Mouse (Mus musculus) right cerebral cortex, postnatal 36 days (tissue): ENCODE measurements at regions not wholly inside any gene's neighbourhood (a gene's known extent, or its start where the extent isn't known, plus 50 kb on each side); places are given as distances from the start of the nearest gene placed in this dataset.

ENCODE experiments used
- DNase-seq, 2 experiments: peaks; one replicate each; pipeline ENCODE4 v3.0.0; 2022; ENCODE audit warnings: low spot score in 2 of 2, mixed read lengths in 1 of 2

- DNase-seq, result no peak
These were observed 251.5 kb upstream of the Fn1 start for GRCm38 (mm10) chr1:71904376-71904948.

DNA sequence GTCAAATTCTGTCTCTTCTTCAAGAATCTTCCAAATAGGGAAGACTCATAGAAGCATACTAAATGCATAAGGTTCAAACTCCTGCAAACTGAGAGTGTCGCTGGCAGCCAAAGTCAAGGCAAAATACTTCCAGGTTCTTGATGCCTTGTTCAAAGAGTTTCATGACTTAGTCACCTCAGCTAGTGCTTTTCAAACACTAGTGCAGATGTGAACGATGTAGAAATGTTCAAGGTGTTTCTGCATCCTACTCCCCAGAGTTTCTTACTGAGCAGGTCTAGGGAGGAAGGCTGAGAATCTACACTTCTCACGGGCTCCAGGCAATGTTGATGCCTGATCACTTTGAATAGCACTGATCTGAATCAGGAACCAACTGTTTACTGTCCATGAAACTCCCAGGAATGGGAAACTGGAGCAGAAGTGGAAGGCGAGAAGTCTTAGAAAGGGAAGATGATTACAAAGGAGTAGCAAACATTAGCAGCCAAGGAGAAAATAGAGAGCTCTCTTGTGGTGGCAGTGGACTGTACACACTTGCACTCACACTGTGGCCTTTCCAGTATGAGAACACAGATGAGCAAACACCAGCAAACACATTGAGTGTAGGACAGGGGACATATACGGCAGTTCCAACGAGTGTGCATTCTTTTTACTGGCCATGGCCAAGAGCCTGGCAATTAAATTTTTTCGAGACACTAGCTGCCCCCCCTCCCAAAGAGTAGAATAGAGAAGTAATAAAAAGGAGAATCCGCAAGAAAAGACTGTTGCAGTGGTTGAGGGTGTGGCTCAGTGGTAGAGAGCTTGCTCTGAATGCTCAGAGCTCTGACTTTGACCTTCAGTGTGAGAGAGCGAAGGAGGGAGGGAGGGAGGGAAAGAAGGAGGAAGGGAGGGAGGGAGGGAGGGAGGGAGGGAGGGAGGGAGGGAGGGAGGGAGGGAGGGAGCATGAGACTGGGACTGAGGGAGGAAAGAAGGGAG lies 247.4 kb upstream of the Fn1 start:
- DNase-seq, result no peak

DNA sequence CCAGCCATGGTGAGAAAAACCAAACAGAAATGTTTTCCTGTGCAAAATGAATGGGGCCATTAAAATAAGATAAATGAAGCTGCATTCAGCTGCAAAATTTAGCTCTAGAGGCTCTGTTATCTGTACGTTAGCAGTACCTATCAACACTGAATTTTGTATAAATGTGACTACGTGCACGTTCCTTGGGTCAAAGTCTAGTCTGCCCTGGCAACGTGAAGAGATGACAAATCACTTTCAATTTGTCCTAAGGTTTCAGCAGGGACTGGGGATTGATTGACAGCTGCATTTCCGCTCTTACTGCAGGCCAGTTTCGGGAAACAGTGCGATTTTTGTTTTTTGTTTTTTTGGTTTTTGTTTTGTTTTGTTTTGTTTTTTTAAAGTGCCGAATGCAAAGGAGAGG lies 246.1 kb upstream of the Fn1 start:
- no peak for DNase-seq

GRCm38 (mm10) chr1:71898198-71898597 lies 245.2 kb upstream of the Fn1 start:
- peak in 1 of 2 experiments; percentile 14 for DNase-seq

DNA sequence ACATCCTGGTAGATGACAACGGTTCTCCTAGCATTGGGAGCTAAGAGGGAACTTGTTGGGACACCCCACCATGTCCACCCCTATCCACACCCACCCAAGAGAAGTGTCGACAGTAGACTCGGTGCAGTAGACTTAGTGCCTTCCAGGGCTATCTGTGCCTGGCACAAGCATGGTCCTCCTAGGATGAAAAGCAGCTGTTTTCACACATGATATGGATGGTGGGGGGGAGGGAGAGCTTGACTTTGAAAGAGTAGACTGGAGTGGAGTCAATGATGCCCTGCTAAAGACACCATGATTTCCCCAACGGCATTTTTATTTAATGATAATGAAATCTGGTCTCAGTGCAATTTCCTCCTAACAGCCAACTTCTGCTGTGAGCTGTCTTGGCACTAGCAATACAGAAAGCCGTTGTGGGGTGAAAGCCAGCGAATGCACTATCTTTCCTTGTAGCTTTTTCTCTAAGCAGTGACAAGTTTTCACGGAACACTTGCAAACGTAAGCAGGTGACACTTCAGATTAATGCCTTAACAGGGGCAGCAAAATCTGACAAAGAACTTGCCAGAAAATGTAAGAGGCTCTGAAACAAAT lies 244.6 kb upstream of the Fn1 start:
- no peak for DNase-seq

- no peak for DNase-seq
These were observed 243.2 kb upstream of the Fn1 start for GRCm38 (mm10) chr1:71896141-71896725.

DNA sequence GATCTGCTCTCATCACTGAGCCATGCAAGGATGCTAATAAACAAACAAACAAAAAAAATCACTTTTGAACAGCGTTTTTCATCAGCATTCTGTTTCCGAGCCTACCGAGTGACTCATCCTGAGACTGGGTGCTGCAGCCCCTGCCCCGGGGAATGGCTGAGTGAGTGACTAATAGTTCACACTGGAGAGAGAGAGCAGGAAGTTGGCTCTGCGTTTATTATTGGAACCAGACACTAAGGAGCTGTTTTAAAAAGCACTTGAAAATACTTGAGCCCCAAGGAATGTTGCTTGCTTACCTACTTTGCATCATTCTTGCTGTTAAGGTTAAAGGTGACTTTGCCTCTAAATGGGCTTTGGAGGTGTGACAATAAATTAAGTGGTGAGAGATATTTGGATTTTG lies 240.6 kb upstream of the Fn1 start:
- DNase-seq, result no peak

- DNase-seq, result no peak
These were observed 234.8 kb upstream of the Fn1 start for GRCm38 (mm10) chr1:71887809-71888208.

DNA sequence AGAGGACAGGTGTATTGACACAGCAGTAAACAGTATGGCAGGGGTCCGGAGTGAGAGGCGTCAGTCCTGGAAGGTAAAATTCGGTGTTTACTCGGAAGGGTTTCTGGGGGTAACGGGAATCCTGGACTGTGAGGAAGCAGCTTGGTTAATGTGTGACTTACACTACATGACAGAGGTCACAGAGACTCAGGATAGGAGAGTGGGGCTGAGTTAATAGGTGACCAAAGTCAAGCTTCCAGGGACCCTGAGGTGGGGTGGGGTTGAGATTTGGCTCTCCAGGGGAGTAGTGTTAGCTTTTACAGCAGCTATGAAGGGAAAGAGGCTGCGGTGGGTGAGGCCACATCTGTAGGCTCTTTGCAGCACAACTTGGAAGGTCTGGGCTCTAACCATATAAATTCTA lies 233.9 kb upstream of the Fn1 start:
- no peak for DNase-seq

DNA sequence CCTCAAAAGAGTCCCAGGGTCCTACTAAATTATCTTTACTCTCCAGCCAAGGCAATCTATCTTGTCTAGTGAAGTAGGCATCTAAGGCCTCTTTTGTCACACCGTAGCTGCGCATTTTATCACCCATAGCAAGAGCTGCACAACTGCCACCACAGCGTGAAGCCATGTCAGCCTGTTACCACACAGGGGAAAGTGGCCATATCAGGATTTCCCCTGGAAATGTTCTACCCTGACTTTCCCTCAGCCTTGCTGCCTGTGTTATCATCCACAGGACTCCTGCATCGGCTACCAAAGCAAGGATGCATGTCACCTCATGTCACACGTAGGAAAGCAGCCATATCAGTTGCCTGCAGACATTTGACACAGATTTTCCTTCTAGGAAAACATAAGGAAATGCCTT lies 233.2 kb upstream of the Fn1 start:
- no peak for DNase-seq

- DNase-seq, result no peak
These were observed 228.9 kb upstream of the Fn1 start for GRCm38 (mm10) chr1:71881851-71882250.

DNA sequence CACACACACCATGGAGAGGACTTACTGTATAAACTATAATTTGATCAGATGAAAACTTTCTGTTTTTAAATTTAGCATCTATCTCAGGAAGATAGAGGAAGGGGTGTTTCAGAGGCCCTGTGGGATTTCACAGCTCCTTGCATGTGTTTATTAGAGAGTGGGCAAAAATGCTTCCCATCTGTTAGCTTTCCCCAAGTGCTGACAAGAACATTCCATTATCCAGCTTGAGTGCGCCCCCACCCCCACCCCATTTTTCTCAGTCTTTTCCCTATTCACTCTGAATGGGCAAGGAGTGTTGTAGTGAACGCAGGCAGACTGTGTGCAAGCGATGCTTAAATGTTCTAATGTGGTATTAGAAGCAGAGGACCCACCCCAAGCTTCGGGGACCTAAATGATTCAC lies 228.2 kb upstream of the Fn1 start:
- no peak for DNase-seq

GRCm38 (mm10) chr1:71880480-71880879 lies 227.5 kb upstream of the Fn1 start:
- no peak for DNase-seq

DNA sequence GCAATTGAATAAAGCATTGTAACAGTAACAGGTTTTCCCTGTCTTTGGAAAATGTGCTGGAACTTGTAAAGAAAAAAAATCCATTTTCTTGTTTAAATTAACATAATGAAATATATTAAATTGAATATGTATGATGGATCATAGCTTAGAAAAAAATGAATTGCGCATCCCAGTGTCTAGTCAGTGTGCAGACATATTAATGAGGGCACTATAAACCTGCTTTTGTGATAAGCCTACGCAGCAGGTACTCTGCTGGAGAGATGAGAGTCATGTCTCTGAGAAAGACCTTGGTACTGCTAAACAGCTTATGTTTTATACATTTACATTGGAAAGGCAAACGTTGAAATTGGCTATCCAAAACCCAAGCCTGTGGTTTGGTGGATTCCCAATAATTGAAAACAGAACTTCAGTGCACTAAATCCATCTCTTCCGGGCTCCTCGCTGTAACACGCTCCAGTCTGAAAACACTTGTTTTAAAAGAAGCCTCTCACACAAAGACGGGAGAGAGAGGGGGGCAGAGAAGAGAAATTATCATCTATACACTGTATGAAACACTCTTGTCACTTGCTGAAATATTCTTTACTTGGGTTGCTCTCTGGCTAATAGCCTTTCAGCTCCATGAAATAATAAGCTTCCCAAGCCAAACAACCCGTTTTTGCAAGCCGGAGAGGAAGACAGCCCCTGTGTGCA lies 223.9 kb upstream of the Fn1 start:
- no peak for DNase-seq

DNA sequence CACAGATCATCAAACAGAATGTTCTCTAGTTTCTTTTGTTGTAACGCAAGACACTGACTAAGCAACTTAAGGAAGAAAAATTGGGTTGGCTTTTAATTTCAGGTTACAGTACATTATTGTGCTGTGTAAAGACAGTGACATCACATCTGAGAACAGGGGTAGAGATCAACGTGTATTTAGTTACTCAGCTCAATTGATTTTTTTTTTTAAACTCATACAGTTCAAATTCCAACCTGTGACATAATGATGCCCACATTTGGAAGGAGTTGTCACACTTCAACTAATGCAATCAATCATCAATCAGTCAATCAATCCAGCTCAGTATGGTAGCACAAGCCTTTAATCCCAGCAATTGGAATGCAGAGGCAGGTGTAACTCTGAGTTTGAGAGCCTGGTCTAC lies 221.0 kb upstream of the Fn1 start:
- DNase-seq, result no peak

GRCm38 (mm10) chr1:71865670-71866069 lies 212.7 kb upstream of the Fn1 start:
- DNase-seq, result no peak

GRCm38 (mm10) chr1:71864749-71865148 lies 211.7 kb upstream of the Fn1 start:
- no peak for DNase-seq

GRCm38 (mm10) chr1:71853212-71853611 lies 200.2 kb upstream of the Fn1 start:
- DNase-seq, result no peak

DNA sequence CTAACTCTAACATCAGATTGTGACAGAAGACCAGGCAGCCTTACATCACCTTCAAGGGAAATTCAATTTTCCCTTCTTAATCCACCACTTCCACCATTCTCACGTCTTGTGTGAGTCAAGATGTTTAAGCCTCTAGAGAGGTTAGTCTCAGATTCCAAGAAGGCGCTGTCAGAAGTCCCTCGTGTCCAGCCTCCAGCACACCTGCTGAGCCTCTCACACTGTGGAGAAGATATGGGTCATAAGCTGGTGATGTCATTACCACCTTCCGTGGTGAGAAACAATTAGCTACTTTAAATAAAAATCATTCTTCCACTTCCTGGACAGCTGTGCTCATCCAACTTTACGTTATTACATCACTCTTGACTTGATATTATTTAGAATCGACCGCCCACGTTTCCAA lies 198.3 kb upstream of the Fn1 start:
- DNase-seq, result no peak

DNA sequence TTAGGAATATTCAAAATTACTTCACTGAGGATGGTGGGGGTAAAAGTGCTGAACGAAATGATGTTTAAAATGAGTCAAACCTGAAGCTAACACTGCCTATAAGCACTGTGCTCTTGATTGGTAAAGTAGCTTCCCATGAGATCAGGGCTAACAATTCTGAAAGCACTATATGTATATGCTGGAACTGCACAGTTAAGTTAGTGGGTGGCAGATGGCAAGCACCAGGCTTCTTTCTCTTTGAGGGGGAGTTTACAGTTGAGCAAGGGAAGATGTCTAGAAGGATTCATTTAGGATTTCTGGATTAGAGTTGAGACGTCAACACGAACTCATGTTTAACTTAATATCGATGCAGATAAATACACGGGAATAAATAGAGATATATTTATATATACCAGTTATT lies 195.7 kb upstream of the Fn1 start:
- DNase-seq, result peak in 1 of 2 experiments; percentile 9

DNA sequence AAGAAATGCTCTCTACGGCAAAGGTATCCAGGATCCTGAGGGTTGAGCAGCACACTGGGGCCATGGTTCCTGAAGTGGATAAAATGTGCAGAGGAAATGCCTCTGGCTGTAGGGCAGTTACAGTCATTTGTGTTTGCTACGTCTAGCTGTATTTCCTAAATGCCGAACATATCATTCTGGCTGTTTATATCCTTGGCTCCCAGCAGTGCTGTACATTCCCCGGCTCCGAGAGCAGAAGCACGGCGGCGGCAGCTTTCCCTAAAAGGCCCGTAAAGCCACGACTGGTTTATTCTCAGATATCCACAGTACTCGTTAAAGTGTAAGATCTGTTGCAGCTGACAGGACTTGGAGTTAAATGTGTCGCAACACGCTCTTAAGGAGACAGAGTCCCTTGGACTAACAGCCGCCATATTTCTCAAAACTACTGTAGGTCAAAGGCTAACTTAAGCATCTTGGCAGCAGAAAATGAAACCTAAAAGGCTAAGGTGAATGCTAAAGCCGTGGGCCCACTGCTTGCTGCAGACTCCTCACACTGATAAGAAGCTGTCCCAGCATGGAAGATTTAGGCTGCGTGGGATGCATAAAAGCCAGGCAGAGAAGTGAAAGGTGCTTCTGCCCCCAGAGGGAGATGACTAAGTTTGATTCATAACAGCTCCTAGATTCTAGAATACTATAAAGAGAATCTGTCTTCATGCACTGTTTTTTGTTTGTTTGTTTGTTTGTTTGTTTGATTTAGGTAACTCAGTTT lies 192.1 kb upstream of the Fn1 start:
- DNase-seq, result peak in 1 of 2 experiments; percentile 14
